Mouse (Mus musculus): Measurements from ENCODE around the gene Adgra3.

Gene Adgra3

GRCm38 (mm10) chr5:50032332-50032731, 26.5 kb downstream of the Adgra3 start:
- DNase-seq (ENCODE audit: extremely low read depth, low read depth, low spot score), result no peak

- no peak for DNase-seq (ENCODE audit: extremely low read depth, low read depth, low spot score)
These were observed 27.0 kb downstream of the Adgra3 start for GRCm38 (mm10) chr5:50031763-50032272.

GRCm38 (mm10) chr5:50031288-50031687, 27.5 kb downstream of the Adgra3 start:
- no peak for DNase-seq (ENCODE audit: extremely low read depth, low read depth, low spot score)

GRCm38 (mm10) chr5:50029662-50030061, 29.1 kb downstream of the Adgra3 start:
- no peak for DNase-seq (ENCODE audit: extremely low read depth, low read depth, low spot score)

GRCm38 (mm10) chr5:50027561-50027960, 31.2 kb downstream of the Adgra3 start:
- DNase-seq (ENCODE audit: extremely low read depth, low read depth, low spot score), result no peak

GRCm38 (mm10) chr5:50027001-50027400, 31.8 kb downstream of the Adgra3 start:
- no peak for DNase-seq (ENCODE audit: extremely low read depth, low read depth, low spot score)

GRCm38 (mm10) chr5:50026148-50026547, 32.7 kb downstream of the Adgra3 start:
- DNase-seq (ENCODE audit: extremely low read depth, low read depth, low spot score), result no peak

GRCm38 (mm10) chr5:50024097-50024496, 34.7 kb downstream of the Adgra3 start:
- no peak for DNase-seq (ENCODE audit: extremely low read depth, low read depth, low spot score)

- DNase-seq (ENCODE audit: extremely low read depth, low read depth, low spot score), result no peak
These were observed 42.7 kb downstream of the Adgra3 start for GRCm38 (mm10) chr5:50015987-50016587.

GRCm38 (mm10) chr5:50015147-50015697, 43.6 kb downstream of the Adgra3 start:
- no peak for DNase-seq (ENCODE audit: extremely low read depth, low read depth, low spot score)

GRCm38 (mm10) chr5:50014658-50015057, 44.1 kb downstream of the Adgra3 start:
- DNase-seq (ENCODE audit: extremely low read depth, low read depth, low spot score), result no peak

GRCm38 (mm10) chr5:50013965-50014364, 44.8 kb downstream of the Adgra3 start:
- DNase-seq (ENCODE audit: extremely low read depth, low read depth, low spot score), result no peak

GRCm38 (mm10) chr5:50008841-50009240, 50.0 kb downstream of the Adgra3 start:
- DNase-seq (ENCODE audit: extremely low read depth, low read depth, low spot score), result no peak

GRCm38 (mm10) chr5:50006915-50007658, 51.7 kb downstream of the Adgra3 start:
- DNase-seq (ENCODE audit: extremely low read depth, low read depth, low spot score), result no peak

- no peak for DNase-seq (ENCODE audit: extremely low read depth, low read depth, low spot score)
These were observed 56.5 kb downstream of the Adgra3 start for GRCm38 (mm10) chr5:50002269-50002668.

- DNase-seq (ENCODE audit: extremely low read depth, low read depth, low spot score), result no peak
These were observed 59.0 kb downstream of the Adgra3 start for GRCm38 (mm10) chr5:49999764-50000163.

GRCm38 (mm10) chr5:49997019-49997418, 61.8 kb downstream of the Adgra3 start:
- no peak for DNase-seq (ENCODE audit: extremely low read depth, low read depth, low spot score)

GRCm38 (mm10) chr5:49996457-49996856, 62.3 kb downstream of the Adgra3 start:
- no peak for DNase-seq (ENCODE audit: extremely low read depth, low read depth, low spot score)

- DNase-seq (ENCODE audit: extremely low read depth, low read depth, low spot score), result no peak
These were observed 68.0 kb downstream of the Adgra3 start for GRCm38 (mm10) chr5:49990737-49991323.

GRCm38 (mm10) chr5:49988015-49988798, 70.6 kb downstream of the Adgra3 start:
- DNase-seq (ENCODE audit: extremely low read depth, low read depth, low spot score), result no peak

- no peak for DNase-seq (ENCODE audit: extremely low read depth, low read depth, low spot score)
These were observed 78.1 kb downstream of the Adgra3 start for GRCm38 (mm10) chr5:49980727-49981126.

Data from fat pad, adult 2 months (tissue).